Mouse (Mus musculus) macrophage (primary cell): ENCODE data around the gene Pemt. TPM values are rescaled to one million over a fixed set of nuclear protein-coding genes. Genes with fewer than 3 reads are reported as not detected.

Source experiments
- H3K27ac ChIP-seq: fragments of 350-480 bp; formaldehyde crosslinking; 2 replicates; pipeline ENCODE4 v1.9.0; 2021
- H3K36me3 ChIP-seq: fragments of 350-480 bp; formaldehyde crosslinking; 2 replicates; pipeline ENCODE4 v1.9.0; 2021; ENCODE audit errors: inconsistent target
- H3K4me3 ChIP-seq: fragments of 350-480 bp; formaldehyde crosslinking; 2 replicates; pipeline ENCODE4 v1.9.0; 2021; ENCODE audit errors: inconsistent target
- H3K79me2 ChIP-seq: fragments of 350-480 bp; formaldehyde crosslinking; 2 replicates; pipeline ENCODE4 v1.9.0; 2021; ENCODE audit errors: inconsistent target
- WGBS: methylation state at CpG from one replicate; pipeline ENCODE4 v1.1.7; 2026; ENCODE audit warnings: inconsistent platforms; ENCODE audit not compliant: missing documents; 5-methylcytosine and 5-hydroxymethylcytosine counted together
- polyA plus RNA-seq: library from polyadenylated mRNA; stranded (reverse); fragments of 250-400 nt; gene quantifications from 3 replicates; pipeline ENCODE4 v1.2.4, GENCODE M21; 2018; ENCODE audit warnings: inconsistent platforms

Gene Pemt
- polyA plus RNA-seq, 1 experiment from 2014 or later, result 0.36 TPM

- 82% methylated on average over 9 of the region's 9 CpGs for WGBS
- Histone ChIP-seq H3K79me2 (no peaks in the 10 kb centered on the region), H3K36me3 (no peaks in the 10 kb centered on the region), H3K4me3 (no peak overlapping the region), H3K27ac (no peak overlapping the region)
Measured at GRCm38 (mm10) chr11:59994318-59994717, 52.0 kb downstream of the Pemt start.

- H3K36me3 ChIP-seq, result no peaks in the 10 kb centered on the region
- no peaks in the 10 kb centered on the region for H3K79me2 ChIP-seq
- H3K27ac ChIP-seq, result no peak overlapping the region
- H3K4me3 ChIP-seq, result no peak overlapping the region
- 81% methylated on average over 8 of the region's 8 CpGs for WGBS
Measured at GRCm38 (mm10) chr11:59991365-59991764, 54.9 kb downstream of the Pemt start.

- no peaks in the 10 kb centered on the region for H3K79me2 ChIP-seq
- WGBS, result 100% methylated on average over 1 of the region's 1 CpGs
- no peak overlapping the region for H3K27ac ChIP-seq
- H3K4me3 ChIP-seq, result no peak overlapping the region
- no peaks in the 10 kb centered on the region for H3K36me3 ChIP-seq
Measured at GRCm38 (mm10) chr11:59989406-59989805, 56.9 kb downstream of the Pemt start.

- no peak overlapping the region for H3K4me3 ChIP-seq
- H3K79me2 ChIP-seq, result no peaks in the 10 kb centered on the region
- no peak overlapping the region for H3K27ac ChIP-seq
- WGBS, result 85% methylated on average over 3 of the region's 5 CpGs
- no peaks in the 10 kb centered on the region for H3K36me3 ChIP-seq
Measured at GRCm38 (mm10) chr11:59977831-59978230, 68.5 kb downstream of the Pemt start.

GRCm38 (mm10) chr11:59975241-59975640 lies 71.0 kb downstream of the Pemt start:
- 92% methylated on average over 9 of the region's 10 CpGs for WGBS

GRCm38 (mm10) chr11:59973389-59973788 lies 72.9 kb downstream of the Pemt start:
- WGBS, result 94% methylated on average over 5 of the region's 5 CpGs

More at GRCm38 (mm10) chr11:59975241-59975640, 71.0 kb downstream of the Pemt start:
- H3K36me3 ChIP-seq, result no peaks in the 10 kb centered on the region
- no peak overlapping the region for H3K27ac ChIP-seq
- H3K79me2 ChIP-seq, result no peaks in the 10 kb centered on the region
- no peak overlapping the region for H3K4me3 ChIP-seq

GRCm38 (mm10) chr11:59971691-59972090 lies 74.6 kb downstream of the Pemt start:
- Histone ChIP-seq H3K36me3 (no peaks in the 10 kb centered on the region), H3K79me2 (no peaks in the 10 kb centered on the region), H3K4me3 (no peak overlapping the region), H3K27ac (no peak overlapping the region)
- WGBS, result 100% methylated on average over 2 of the region's 2 CpGs

More at GRCm38 (mm10) chr11:59973389-59973788, 72.9 kb downstream of the Pemt start:
- no peak overlapping the region for H3K4me3 ChIP-seq
- no peaks in the 10 kb centered on the region for H3K36me3 ChIP-seq
- no peaks in the 10 kb centered on the region for H3K79me2 ChIP-seq
- H3K27ac ChIP-seq, result no peak overlapping the region

GRCm38 (mm10) chr11:59970780-59971179 lies 75.5 kb downstream of the Pemt start:
- Histone ChIP-seq H3K4me3 (no peak overlapping the region), H3K27ac (no peak overlapping the region), H3K36me3 (no peaks in the 10 kb centered on the region), H3K79me2 (no peaks in the 10 kb centered on the region)
- WGBS, result 93% methylated on average over 5 of the region's 5 CpGs

- Histone ChIP-seq H3K27ac (no peak overlapping the region), H3K4me3 (no peak overlapping the region), H3K79me2 (no peaks in the 10 kb centered on the region), H3K36me3 (no peaks in the 10 kb centered on the region)
- 100% methylated on average over 1 of the region's 1 CpGs for WGBS
Measured at GRCm38 (mm10) chr11:59967765-59968164, 78.5 kb downstream of the Pemt start.

GRCm38 (mm10) chr11:59966102-59966483 lies 80.2 kb downstream of the Pemt start:
- 45% methylated on average over 4 of the region's 4 CpGs for WGBS
- Histone ChIP-seq H3K4me3 (no peak overlapping the region), H3K27ac (no peak overlapping the region), H3K36me3 (peaks cover 10% of the 10 kb centered on the region; the same call in 1 of the 2 replicates), H3K79me2 (no peaks in the 10 kb centered on the region)

GRCm38 (mm10) chr11:59965227-59966101 lies 80.8 kb downstream of the Pemt start:
- H3K36me3 ChIP-seq, result peaks cover 16% of the 10 kb centered on the region; the same call in 1 of the 2 replicates
- peak overlapping the region; percentile 30 for H3K4me3 ChIP-seq
- 29% methylated on average over 25 of the region's 25 CpGs for WGBS
- no peak overlapping the region for H3K27ac ChIP-seq
- no peaks in the 10 kb centered on the region for H3K79me2 ChIP-seq

GRCm38 (mm10) chr11:59964818-59965217 lies 81.5 kb downstream of the Pemt start, which contains the start of gene Rasd1:
Gene Rasd1 (minus strand): TSS chr11:59964944.
- Histone ChIP-seq H3K36me3 (peaks cover 18% of the 10 kb centered on the region; the same call in 1 of the 2 replicates), H3K27ac (no peak within 1 kb of the TSS), H3K4me3 (peak within 1 kb of the TSS; percentile 30), H3K79me2 (no peaks in the 10 kb centered on the region)
- WGBS, result 1% methylated on average over 28 of the region's 28 CpGs

GRCm38 (mm10) chr11:59964163-59964758 lies 82.0 kb downstream of the Pemt start:
- peak overlapping the region; percentile 30 for H3K4me3 ChIP-seq
- H3K36me3 ChIP-seq, result peaks cover 18% of the 10 kb centered on the region; the same call in 1 of the 2 replicates
- 2% methylated on average over 33 of the region's 33 CpGs for WGBS
- H3K27ac ChIP-seq, result no peak overlapping the region
- no peaks in the 10 kb centered on the region for H3K79me2 ChIP-seq

GRCm38 (mm10) chr11:59963364-59964162 lies 82.7 kb downstream of the Pemt start:
- Histone ChIP-seq H3K79me2 (no peaks in the 10 kb centered on the region; the same call in 1 of the 2 replicates), H3K4me3 (no peak overlapping the region), H3K27ac (no peak overlapping the region), H3K36me3 (peaks cover 18% of the 10 kb centered on the region; the same call in 1 of the 2 replicates)
- 27% methylated on average over 34 of the region's 34 CpGs for WGBS
